Mouse (Mus musculus): ENCODE results near the gene Sphk2.
A peak's percentile ranks its signal among the peaks of the same experiment; 100 is the strongest.

Sphk2 gene

GRCm38 (mm10) chr7:45710477-45711191 is 7.2 kb downstream of the Sphk2 start:
- peak; percentile 44 to 57 for DNase-seq (ENCODE audit: low spot score in 2 of 2)

GRCm38 (mm10) chr7:45709677-45710355 is 8.0 kb downstream of the Sphk2 start:
- DNase-seq (ENCODE audit: low spot score in 2 of 2), result peak in 1 of 2 experiments; percentile 30

GRCm38 (mm10) chr7:45709036-45709435 is 8.8 kb downstream of the Sphk2 start:
- peak; percentile 29 to 46 for DNase-seq (ENCODE audit: low spot score in 2 of 2)

GRCm38 (mm10) chr7:45708221-45708761 is 9.5 kb downstream of the Sphk2 start:
- peak; percentile 56 to 57 for DNase-seq (ENCODE audit: low spot score in 2 of 2)

GRCm38 (mm10) chr7:45707375-45707967 is 10.3 kb downstream of the Sphk2 start:
- peak; percentile 98 to 99 for DNase-seq (ENCODE audit: low spot score in 2 of 2)

- DNase-seq (ENCODE audit: low spot score in 2 of 2), result peak; percentile 92 to 94
Observed at GRCm38 (mm10) chr7:45706721-45707241, 11.0 kb downstream of the Sphk2 start.

- peak; percentile 96 to 99 for DNase-seq (ENCODE audit: low spot score in 2 of 2)
Observed at GRCm38 (mm10) chr7:45705873-45706281, 11.9 kb downstream of the Sphk2 start.

- DNase-seq (ENCODE audit: low spot score in 2 of 2), result no peak
Observed at GRCm38 (mm10) chr7:45705443-45705864, 12.3 kb downstream of the Sphk2 start.

GRCm38 (mm10) chr7:45704730-45705442 is 12.9 kb downstream of the Sphk2 start, which contains the start of gene Dbp:
Dbp (plus strand) TSS chr7:45705088.
- peak; percentile 100 for DNase-seq (ENCODE audit: low spot score in 2 of 2)

GRCm38 (mm10) chr7:45704046-45704559 is 13.7 kb downstream of the Sphk2 start:
- peak; percentile 82 to 90 for DNase-seq (ENCODE audit: low spot score in 2 of 2)

- peak in 1 of 2 experiments; percentile 47 for DNase-seq (ENCODE audit: low spot score in 2 of 2)
Observed at GRCm38 (mm10) chr7:45703521-45704033, 14.2 kb downstream of the Sphk2 start.

GRCm38 (mm10) chr7:45702809-45703520 is 14.8 kb downstream of the Sphk2 start:
- DNase-seq (ENCODE audit: low spot score in 2 of 2), result peak in 1 of 2 experiments; percentile 9

GRCm38 (mm10) chr7:45702316-45702715 is 15.5 kb downstream of the Sphk2 start:
- DNase-seq (ENCODE audit: low spot score in 2 of 2), result peak in 1 of 2 experiments; percentile 10

GRCm38 (mm10) chr7:45701607-45702006 is 16.2 kb downstream of the Sphk2 start:
- peak in 1 of 2 experiments; percentile 4 for DNase-seq (ENCODE audit: low spot score in 2 of 2)

GRCm38 (mm10) chr7:45701072-45701471 is 16.7 kb downstream of the Sphk2 start:
- no peak for DNase-seq (ENCODE audit: low spot score in 2 of 2)

- peak; percentile 84 to 91 for DNase-seq (ENCODE audit: low spot score in 2 of 2)
Observed at GRCm38 (mm10) chr7:45700301-45701015, 17.3 kb downstream of the Sphk2 start.

- DNase-seq (ENCODE audit: low spot score in 2 of 2), result peak in 1 of 2 experiments; percentile 11
Observed at GRCm38 (mm10) chr7:45699523-45700141, 18.2 kb downstream of the Sphk2 start, which contains the start of gene Car11. Car11 (plus strand) TSS chr7:45699843.

- DNase-seq (ENCODE audit: low spot score in 2 of 2), result no peak
Observed at GRCm38 (mm10) chr7:45697894-45698293, 19.9 kb downstream of the Sphk2 start.

- no peak for DNase-seq (ENCODE audit: low spot score in 2 of 2)
Observed at GRCm38 (mm10) chr7:45695098-45695497, 22.7 kb downstream of the Sphk2 start.
